Mouse (Mus musculus) embryonic fibroblast, embryonic 13.5 days (primary cell): ENCODE data around the gene Pdcd7.

ENCODE experiments used
- CTCF ChIP-seq: IDR thresholded peaks from 2 replicates; pipeline ENCODE4 v1.5.1; 2011; ENCODE audit warnings: mild to moderate bottlenecking, control low read depth, low read length, moderate library complexity, borderline replicate concordance; ENCODE audit not compliant: insufficient read depth
- POLR2A ChIP-seq: IDR thresholded peaks from 2 replicates; pipeline ENCODE4 v1.6.1; 2011; ENCODE audit warnings: low read depth, mild to moderate bottlenecking, control low read depth, low read length, moderate library complexity

DNA sequence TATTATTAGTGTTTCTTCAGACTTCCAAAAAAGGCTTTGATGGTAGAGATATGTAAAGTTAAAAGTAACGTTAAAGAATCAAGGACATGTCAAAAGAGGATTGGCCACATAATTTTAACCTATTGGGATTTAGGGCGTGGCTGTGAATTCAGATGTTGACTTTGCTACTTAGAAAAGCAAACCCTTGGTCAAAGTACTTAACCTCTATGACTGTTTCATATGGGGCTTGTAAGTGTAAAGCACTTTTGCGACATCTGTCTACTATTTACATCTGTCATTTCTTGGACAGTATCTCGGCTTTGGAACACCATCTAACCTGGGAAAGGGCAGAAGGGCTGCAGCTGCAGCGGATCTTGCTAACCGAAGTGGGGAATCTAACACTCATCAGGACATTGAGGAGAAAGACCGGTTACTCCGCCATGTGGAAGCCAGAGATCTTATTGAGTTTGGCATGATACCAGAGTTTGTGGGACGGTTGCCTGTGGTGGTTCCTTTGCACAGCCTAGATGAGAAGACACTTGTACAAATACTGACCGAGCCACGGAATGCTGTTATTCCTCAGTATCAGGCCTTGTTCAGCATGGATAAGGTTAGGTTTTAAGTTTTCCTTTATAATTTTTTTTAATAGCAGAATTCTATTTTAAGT is 23.5 kb upstream of the Pdcd7 start:
- no peak for TF ChIP-seq CTCF
- no peak for TF ChIP-seq POLR2A
